Mouse (Mus musculus): ENCODE data around the gene Vps25. TPM values are rescaled to one million over a fixed set of nuclear protein-coding genes. Genes with fewer than 3 reads are reported as not detected.

Vps25 gene
- polyA plus RNA-seq, 1 experiment from 2014 or later = 120 TPM

DNA sequence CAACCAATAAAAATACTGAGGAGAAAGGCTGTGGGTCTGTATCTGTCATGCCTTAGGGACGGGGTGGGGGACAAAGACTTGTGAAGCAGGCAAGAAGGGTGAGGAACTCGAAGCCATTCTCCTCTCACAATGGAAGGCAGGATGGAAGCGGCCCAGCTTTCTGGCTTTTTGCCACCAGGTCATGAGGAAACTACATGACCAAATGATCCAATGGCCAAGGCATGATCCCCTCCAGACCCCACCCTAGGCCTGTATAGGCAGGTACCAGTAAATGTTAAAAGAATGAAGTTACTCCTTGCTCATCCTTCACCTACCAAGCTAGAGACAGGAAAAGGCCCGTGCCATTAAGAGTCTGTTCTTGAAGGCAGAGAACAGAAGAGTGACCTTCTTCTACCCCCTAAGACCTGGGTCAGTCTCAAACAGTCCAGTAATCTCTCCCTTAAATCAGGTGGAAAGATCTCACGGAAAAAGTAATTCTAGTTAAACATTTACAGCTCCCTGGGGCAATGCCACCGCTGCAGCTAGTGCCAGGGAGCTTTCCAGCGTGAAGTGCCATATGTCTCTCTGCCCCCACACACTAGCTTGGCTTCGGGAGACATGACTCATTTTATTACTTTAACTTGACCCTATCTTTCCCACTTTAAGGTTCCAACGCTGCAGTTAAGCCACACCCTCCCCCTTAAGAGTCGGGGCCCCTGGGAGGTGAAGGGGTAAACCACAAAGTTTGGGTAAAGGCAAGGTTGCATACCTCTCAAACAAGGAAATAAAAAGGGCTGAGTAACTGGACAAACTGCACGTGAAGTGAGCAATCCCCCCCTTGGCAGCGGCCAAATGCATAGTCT, 24.1 kb downstream of the Vps25 start:
- peak overlapping the region; percentile 42 for H3K4me2 ChIP-seq (ENCODE audit: low read depth, severe bottlenecking)
- ATAC-seq (ENCODE audit: insufficient number of reproducible peaks, low FRiP score, low TSS enrichment, low read depth) (no peak), DNase-seq (ENCODE audit: low spot score) (no peak)
- H3K36me3 ChIP-seq (ENCODE audit: control insufficient read depth, insufficient read depth, low read length) = peaks cover 2% of the 10 kb centered on the region; the same call in 1 of the 2 replicates
- H3K4me1 ChIP-seq (ENCODE audit: control insufficient read depth, insufficient read depth, low read length) = peaks cover 12% of the 10 kb centered on the region
- H3K9ac ChIP-seq (ENCODE audit: low read length) = no peak overlapping the region; the same call in 1 of the 2 replicates
- H3K4me3 ChIP-seq (ENCODE audit: low read depth, low read length) = peak overlapping the region; percentile 58
- 68% methylated on average over 12 of the region's 12 CpGs for WGBS
- H3K9me3 ChIP-seq (ENCODE audit: control insufficient read depth, low read length) = no peaks in the 10 kb centered on the region
- H3K27me3 ChIP-seq (ENCODE audit: control insufficient read depth, insufficient read depth, low read length) = peaks cover 5% of the 10 kb centered on the region; the same call in 1 of the 2 replicates
- H3K27ac ChIP-seq (replicated peaks; ENCODE audit: low read depth, low read length) = no peak overlapping the region

GRCm38 (mm10) chr11:101278223-101279192, 25.0 kb downstream of the Vps25 start, which contains the start of the genes Cntd1 and Coa3:
Cntd1 (plus strand) TSS chr11:101279012.
Coa3 (minus strand) TSS chr11:101279114.
- Histone ChIP-seq H3K9ac (ENCODE audit: low read length) (peak within 1 kb of the TSS; percentile 74), H3K27me3 (ENCODE audit: control insufficient read depth, insufficient read depth, low read length) (peaks cover 5% of the 10 kb centered on the region; the same call in 1 of the 2 replicates), H3K9me3 (ENCODE audit: control insufficient read depth, low read length) (no peaks in the 10 kb centered on the region), H3K4me2 (ENCODE audit: low read depth, severe bottlenecking) (peak within 1 kb of the TSS; percentile 42), H3K4me3 (ENCODE audit: low read depth, low read length) (peak within 1 kb of the TSS; percentile 58), H3K36me3 (ENCODE audit: control insufficient read depth, insufficient read depth, low read length) (peaks cover 2% of the 10 kb centered on the region; the same call in 1 of the 2 replicates), H3K4me1 (ENCODE audit: control insufficient read depth, insufficient read depth, low read length) (peaks cover 12% of the 10 kb centered on the region), H3K27ac (replicated peaks; ENCODE audit: low read depth, low read length) (no peak within 1 kb of the TSS)
- peak; percentile 95 for ATAC-seq (ENCODE audit: insufficient number of reproducible peaks, low FRiP score, low TSS enrichment, low read depth)
- 9% methylated on average over 45 of the region's 45 CpGs for WGBS
- DNase-seq (ENCODE audit: low spot score) = peak; percentile 90

DNA sequence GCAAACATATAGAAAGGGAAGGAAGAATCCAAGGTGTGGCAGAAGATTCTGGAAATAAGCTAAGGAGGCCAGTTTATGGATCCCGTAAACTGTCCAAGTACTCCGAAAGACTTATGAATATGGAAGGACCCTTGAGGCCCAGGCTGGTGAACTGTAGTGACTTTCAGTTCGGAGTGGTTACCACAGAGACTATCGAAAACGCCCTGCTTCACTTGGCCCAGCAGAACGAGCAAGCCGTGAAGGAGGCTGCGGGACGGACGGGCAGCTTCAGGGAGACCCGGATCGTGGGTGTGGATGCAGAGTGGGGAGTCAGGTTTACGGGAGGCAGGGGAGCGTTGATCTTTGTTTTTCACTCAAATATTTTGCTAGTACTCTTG, 25.7 kb downstream of the Vps25 start:
- ATAC-seq (ENCODE audit: insufficient number of reproducible peaks, low FRiP score, low TSS enrichment, low read depth) (no peak), DNase-seq (ENCODE audit: low spot score) (no peak)
- Histone ChIP-seq H3K27me3 (ENCODE audit: control insufficient read depth, insufficient read depth, low read length) (peaks cover 5% of the 10 kb centered on the region; the same call in 1 of the 2 replicates), H3K4me2 (ENCODE audit: low read depth, severe bottlenecking) (peak overlapping the region; percentile 42; the same call in 1 of the 2 replicates), H3K4me1 (ENCODE audit: control insufficient read depth, insufficient read depth, low read length) (peaks cover 12% of the 10 kb centered on the region), H3K4me3 (ENCODE audit: low read depth, low read length) (peak overlapping the region; percentile 58; the same call in 1 of the 2 replicates), H3K36me3 (ENCODE audit: control insufficient read depth, insufficient read depth, low read length) (peaks cover 2% of the 10 kb centered on the region; the same call in 1 of the 2 replicates), H3K27ac (replicated peaks; ENCODE audit: low read depth, low read length) (no peak overlapping the region), H3K9me3 (ENCODE audit: control insufficient read depth, low read length) (no peaks in the 10 kb centered on the region), H3K9ac (ENCODE audit: low read length) (peak overlapping the region; percentile 12; the same call in 1 of the 2 replicates)
- 58% methylated on average over 14 of the region's 14 CpGs for WGBS

- no peaks in the 10 kb centered on the region for H3K9me3 ChIP-seq (ENCODE audit: control insufficient read depth, low read length)
- no peak overlapping the region for H3K4me3 ChIP-seq (ENCODE audit: low read depth, low read length)
- ATAC-seq (ENCODE audit: insufficient number of reproducible peaks, low FRiP score, low TSS enrichment, low read depth) (no peak), DNase-seq (ENCODE audit: low spot score) (no peak)
- H3K27ac ChIP-seq (replicated peaks; ENCODE audit: low read depth, low read length) = no peak overlapping the region
- peaks cover 12% of the 10 kb centered on the region for H3K4me1 ChIP-seq (ENCODE audit: control insufficient read depth, insufficient read depth, low read length)
- H3K9ac ChIP-seq (ENCODE audit: low read length) = no peak overlapping the region
- peaks cover 5% of the 10 kb centered on the region; the same call in 1 of the 2 replicates for H3K27me3 ChIP-seq (ENCODE audit: control insufficient read depth, insufficient read depth, low read length)
- H3K4me2 ChIP-seq (ENCODE audit: low read depth, severe bottlenecking) = no peak overlapping the region
- WGBS = 54% methylated on average over 7 of the region's 7 CpGs
- peaks cover 2% of the 10 kb centered on the region; the same call in 1 of the 2 replicates for H3K36me3 ChIP-seq (ENCODE audit: control insufficient read depth, insufficient read depth, low read length)
Observed at GRCm38 (mm10) chr11:101280837-101281236, 27.3 kb downstream of the Vps25 start.

DNA sequence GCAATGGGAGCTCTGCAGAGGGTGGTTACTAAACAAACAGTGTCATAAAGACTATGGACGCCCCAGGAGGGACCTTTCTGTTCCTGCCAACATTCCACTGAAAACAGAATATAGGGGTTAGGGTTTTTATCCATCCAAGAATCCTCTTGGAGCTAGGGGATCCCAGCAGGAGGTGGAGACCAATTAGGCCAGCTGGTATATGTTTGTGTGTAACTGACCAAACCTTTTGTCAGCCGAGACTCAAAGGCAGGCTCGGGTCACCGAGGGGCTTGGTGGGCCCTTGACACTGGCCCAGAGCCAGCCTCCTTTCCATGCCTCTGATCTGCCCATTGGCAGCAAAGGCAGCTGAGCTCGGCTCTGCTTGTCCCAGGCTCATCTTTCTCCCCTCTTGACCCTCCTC, 29.4 kb downstream of the Vps25 start:
- 47% methylated on average over 5 of the region's 5 CpGs for WGBS
- no peak for DNase-seq (ENCODE audit: low spot score)
- Histone ChIP-seq H3K4me2 (ENCODE audit: low read depth, severe bottlenecking) (no peak overlapping the region), H3K9me3 (ENCODE audit: control insufficient read depth, low read length) (no peaks in the 10 kb centered on the region), H3K4me1 (ENCODE audit: control insufficient read depth, insufficient read depth, low read length) (peaks cover 2% of the 10 kb centered on the region; the same call in 1 of the 2 replicates), H3K4me3 (ENCODE audit: low read depth, low read length) (no peak overlapping the region), H3K27me3 (ENCODE audit: control insufficient read depth, insufficient read depth, low read length) (no peaks in the 10 kb centered on the region), H3K27ac (replicated peaks; ENCODE audit: low read depth, low read length) (no peak overlapping the region), H3K36me3 (ENCODE audit: control insufficient read depth, insufficient read depth, low read length) (no peaks in the 10 kb centered on the region), H3K9ac (ENCODE audit: low read length) (no peak overlapping the region)
- no peak for ATAC-seq (ENCODE audit: insufficient number of reproducible peaks, low FRiP score, low TSS enrichment, low read depth)

GRCm38 (mm10) chr11:101283805-101284204, 30.3 kb downstream of the Vps25 start:
- H3K4me3 ChIP-seq (ENCODE audit: low read depth, low read length) = no peak overlapping the region
- WGBS = 71% methylated on average over 4 of the region's 4 CpGs
- H3K27ac ChIP-seq (replicated peaks; ENCODE audit: low read depth, low read length) = no peak overlapping the region
- H3K36me3 ChIP-seq (ENCODE audit: control insufficient read depth, insufficient read depth, low read length) = no peaks in the 10 kb centered on the region; the same call in 1 of the 2 replicates
- DNase-seq (ENCODE audit: low spot score) = no peak
- no peak overlapping the region for H3K4me2 ChIP-seq (ENCODE audit: low read depth, severe bottlenecking)
- no peaks in the 10 kb centered on the region for H3K4me1 ChIP-seq (ENCODE audit: control insufficient read depth, insufficient read depth, low read length)
- no peaks in the 10 kb centered on the region for H3K27me3 ChIP-seq (ENCODE audit: control insufficient read depth, insufficient read depth, low read length)
- no peak overlapping the region for H3K9ac ChIP-seq (ENCODE audit: low read length)
- no peak for ATAC-seq (ENCODE audit: insufficient number of reproducible peaks, low FRiP score, low TSS enrichment, low read depth)
- no peaks in the 10 kb centered on the region for H3K9me3 ChIP-seq (ENCODE audit: control insufficient read depth, low read length)

DNA sequence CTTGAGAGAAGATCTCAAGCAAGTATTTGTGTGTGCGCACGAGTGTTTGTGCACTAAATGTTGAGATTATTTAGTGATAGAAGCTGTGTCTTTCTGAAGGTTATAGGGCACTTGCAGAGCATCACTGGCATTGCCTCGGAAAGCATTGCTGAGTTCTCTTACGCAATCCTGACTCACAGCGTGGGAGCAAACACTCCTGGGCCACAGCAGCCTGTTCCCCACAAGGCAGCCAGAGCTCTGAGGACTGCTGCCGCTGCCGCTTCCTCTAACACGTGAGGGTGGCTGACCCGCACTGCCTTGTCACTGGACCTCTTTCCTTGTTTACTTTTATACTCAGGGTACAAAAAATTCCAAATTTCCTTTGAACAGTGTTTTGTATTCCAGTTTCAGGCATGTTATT, 33.8 kb downstream of the Vps25 start:
- Histone ChIP-seq H3K4me3 (ENCODE audit: low read depth, low read length) (no peak overlapping the region), H3K27me3 (ENCODE audit: control insufficient read depth, insufficient read depth, low read length) (no peaks in the 10 kb centered on the region), H3K4me1 (ENCODE audit: control insufficient read depth, insufficient read depth, low read length) (no peaks in the 10 kb centered on the region), H3K27ac (replicated peaks; ENCODE audit: low read depth, low read length) (no peak overlapping the region), H3K4me2 (ENCODE audit: low read depth, severe bottlenecking) (no peak overlapping the region), H3K36me3 (ENCODE audit: control insufficient read depth, insufficient read depth, low read length) (peaks cover 5% of the 10 kb centered on the region; the same call in 1 of the 2 replicates), H3K9me3 (ENCODE audit: control insufficient read depth, low read length) (no peaks in the 10 kb centered on the region), H3K9ac (ENCODE audit: low read length) (no peak overlapping the region)
- ATAC-seq (ENCODE audit: insufficient number of reproducible peaks, low FRiP score, low TSS enrichment, low read depth) (no peak), DNase-seq (ENCODE audit: low spot score) (no peak)
- 88% methylated on average over 9 of the region's 9 CpGs for WGBS

DNA sequence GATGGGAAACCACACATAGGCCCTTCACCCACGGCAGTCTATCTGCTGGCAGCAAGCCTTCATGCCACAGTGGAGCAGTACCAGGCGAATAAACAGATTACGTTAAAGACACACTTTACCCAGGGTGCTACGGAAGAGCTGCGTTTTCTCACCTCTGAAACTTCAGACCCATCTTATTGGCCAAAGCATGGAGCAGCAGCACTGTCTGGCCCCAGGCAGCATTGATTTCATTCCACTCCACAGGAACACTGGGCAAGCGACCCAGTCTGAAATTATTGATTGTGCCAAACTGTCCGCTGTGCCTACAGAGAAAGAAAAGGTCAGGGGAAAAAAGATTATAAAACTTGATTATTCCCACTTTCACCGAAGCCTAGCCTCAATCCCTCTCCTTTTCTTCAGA, 37.7 kb downstream of the Vps25 start:
- Histone ChIP-seq H3K4me3 (ENCODE audit: low read depth, low read length) (no peak overlapping the region), H3K4me2 (ENCODE audit: low read depth, severe bottlenecking) (no peak overlapping the region), H3K9me3 (ENCODE audit: control insufficient read depth, low read length) (no peaks in the 10 kb centered on the region), H3K27me3 (ENCODE audit: control insufficient read depth, insufficient read depth, low read length) (no peaks in the 10 kb centered on the region), H3K4me1 (ENCODE audit: control insufficient read depth, insufficient read depth, low read length) (no peaks in the 10 kb centered on the region), H3K36me3 (ENCODE audit: control insufficient read depth, insufficient read depth, low read length) (peaks cover 16% of the 10 kb centered on the region; the same call in 1 of the 2 replicates), H3K27ac (replicated peaks; ENCODE audit: low read depth, low read length) (no peak overlapping the region), H3K9ac (ENCODE audit: low read length) (no peak overlapping the region)
- WGBS = 92% methylated on average over 8 of the region's 8 CpGs
- DNase-seq (ENCODE audit: low spot score) (no peak), ATAC-seq (ENCODE audit: insufficient number of reproducible peaks, low FRiP score, low TSS enrichment, low read depth) (no peak)
